Mouse (Mus musculus) T-cell, adult 2 months (primary cell): ENCODE results near the gene Mpv17l2.
A peak's percentile ranks its signal among the peaks of the same experiment; 100 is the strongest.

Experiments used
- DNase-seq: peaks from one replicate; pipeline ENCODE4 v3.0.0; 2022; ENCODE audit warnings: low spot score

The Mpv17l2 gene

DNA sequence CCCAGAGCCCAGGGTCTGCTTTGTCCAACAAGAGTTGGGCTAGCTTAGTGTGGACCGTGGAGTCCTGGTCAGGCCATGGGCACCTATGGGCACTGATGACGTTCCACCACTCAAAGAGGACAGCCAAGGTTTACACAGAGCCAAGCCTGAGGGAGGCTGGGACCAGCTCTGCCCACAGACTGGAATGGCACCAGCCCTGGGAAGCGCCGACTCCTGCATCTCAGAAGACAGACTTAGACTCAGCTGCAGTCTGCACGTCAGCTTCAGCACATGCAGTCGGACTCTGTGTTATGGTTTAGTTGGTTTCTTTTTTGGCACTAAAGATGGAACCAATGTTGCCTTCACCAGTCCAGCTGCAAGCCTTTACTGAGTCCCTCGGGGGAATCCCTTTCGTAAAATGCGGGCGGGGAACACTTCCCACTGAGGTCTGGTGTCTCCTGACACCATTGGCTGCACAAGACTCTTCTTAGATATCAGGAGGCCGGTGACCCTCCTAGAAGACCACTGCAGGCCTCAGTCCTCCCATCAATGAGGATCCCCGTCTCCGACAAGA lies 10.5 kb downstream of the Mpv17l2 start:
- no peak for DNase-seq

DNA sequence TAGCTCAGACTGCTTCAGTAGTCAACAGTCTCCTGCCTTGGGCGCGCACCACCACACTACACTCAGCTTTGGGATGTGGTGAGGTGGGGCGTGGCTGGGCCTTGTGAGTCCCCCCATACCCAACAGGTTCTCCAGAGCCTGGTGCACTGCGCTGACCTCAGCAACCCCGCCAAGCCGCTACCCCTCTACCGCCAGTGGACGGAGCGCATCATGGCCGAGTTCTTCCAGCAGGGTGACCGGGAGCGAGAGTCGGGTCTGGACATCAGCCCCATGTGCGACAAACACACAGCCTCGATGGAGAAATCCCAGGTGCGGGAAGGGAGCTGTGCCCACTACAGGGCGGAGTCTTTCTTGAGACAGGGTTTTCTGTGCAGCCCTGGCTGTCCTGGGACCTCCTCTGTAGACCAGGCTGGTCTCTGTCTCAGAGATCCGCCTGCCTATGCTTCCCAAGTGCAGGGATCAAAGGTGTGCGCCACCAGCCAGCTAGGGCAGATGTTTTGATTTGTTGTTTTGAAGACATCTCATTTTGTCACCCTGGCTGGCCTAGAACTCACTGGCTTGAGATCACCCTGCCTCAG lies 11.6 kb downstream of the Mpv17l2 start:
- DNase-seq: no peak

DNA sequence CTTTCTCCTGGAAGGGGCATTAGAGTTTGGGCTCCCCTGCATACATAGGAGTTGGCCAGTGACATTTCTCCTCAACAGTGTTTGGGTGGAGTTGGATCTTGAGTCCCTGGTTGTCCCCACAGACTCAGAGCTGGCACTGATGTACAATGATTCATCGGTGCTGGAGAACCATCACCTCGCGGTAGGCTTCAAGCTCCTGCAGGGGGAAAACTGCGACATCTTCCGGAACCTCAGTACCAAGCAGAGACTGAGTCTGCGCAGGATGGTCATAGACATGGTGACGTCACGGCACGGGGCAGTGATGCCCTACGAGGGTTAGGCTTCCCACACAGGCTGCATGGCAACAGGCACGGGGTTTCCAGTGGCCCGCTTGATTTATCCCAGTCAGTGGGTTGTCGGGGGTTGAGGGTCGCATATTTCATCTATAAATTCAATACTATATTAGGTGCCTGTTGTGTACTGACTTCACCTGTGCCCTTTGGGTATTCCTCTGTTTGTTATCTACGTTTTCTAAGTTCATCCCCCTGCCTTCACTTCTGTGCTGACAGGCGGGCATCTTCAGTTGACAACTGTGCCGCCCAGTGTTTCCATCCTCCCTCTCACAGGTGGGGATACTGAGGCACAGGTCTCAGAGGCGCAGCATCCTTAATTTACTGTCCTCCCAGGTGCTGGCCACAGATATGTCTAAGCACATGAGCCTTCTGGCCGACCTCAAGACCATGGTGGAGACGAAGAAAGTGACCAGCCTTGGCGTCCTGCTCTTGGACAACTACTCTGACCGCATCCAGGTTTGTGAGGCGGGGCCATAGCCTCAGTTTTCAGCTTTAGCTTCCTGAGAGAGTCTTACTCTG lies 12.3 kb downstream of the Mpv17l2 start:
- DNase-seq: no peak

DNA sequence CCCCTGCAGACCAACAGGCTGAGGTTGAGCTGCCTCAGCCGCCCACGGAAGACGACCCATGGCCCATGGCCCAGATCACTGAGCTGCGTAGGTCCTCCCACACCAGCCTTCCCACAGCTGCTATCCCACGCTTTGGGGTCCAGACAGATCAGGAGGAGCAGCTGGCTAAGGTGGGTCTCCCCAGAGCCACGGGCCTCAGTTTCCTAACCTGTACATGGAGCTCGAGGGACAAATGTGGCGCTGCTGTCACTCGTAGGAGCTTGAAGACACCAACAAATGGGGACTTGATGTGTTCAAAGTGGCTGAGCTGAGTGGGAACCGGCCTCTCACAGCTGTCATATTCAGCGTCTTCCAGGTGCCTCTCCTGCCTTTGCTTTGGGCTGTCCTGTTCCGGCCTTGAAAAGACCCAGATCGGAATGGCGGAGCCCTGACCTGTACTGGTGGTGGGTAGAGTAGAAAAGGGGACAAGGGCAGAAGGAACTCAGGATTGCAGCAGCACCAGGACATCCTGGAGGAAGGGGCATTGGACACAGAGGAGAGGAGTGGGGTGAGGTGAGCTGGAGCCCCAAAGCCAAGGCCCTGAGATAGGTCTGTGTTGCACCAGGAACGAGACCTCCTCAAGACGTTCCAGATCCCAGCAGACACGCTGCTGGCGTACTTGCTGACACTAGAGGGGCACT lies 13.4 kb downstream of the Mpv17l2 start:
- DNase-seq: no peak

DNA sequence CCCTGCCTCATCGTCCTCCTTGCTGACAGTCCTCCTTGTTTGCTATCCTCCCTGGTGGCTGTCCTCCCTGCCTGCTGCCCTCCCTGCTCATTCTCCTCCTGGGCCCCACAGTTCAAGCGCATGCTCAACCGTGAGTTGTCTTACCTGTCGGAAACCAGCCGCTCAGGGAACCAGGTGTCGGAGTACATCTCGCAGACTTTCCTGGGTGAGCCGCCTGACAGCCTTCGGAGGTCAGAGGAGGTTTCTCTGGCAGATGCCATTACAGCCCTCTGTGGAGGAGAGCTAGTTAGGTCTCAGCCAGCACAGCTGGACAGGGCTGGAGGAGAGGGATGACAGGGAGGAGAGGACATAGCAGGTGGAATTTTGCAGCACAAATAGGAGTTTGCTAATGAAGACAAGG lies 14.1 kb downstream of the Mpv17l2 start:
- no peak for DNase-seq

DNA sequence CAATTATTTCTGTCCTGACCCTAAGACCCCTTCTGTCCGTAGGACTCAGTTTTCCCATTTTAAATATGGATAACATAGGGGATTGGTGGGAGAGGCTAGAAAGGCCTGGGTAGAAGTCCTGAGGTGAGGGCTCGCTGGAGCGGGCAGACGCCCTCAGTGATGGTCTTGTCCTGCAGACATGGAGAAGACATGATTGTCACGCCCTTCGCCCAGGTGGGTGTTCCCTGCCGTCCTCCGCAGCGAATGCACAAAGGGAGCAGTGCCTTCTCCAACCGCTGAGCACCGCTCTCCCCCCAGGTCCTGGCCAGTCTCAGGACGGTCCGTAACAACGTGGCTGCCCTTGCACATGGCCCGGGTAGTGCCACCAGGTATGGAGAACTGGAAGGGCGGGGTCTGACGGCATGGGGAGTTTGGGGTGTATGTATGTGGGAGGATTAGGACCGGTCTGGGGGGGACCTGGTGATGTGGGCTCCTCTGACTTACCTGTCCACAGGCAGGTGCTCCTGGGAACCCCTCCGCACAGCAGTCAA lies 15.0 kb downstream of the Mpv17l2 start:
- no peak for DNase-seq

DNA sequence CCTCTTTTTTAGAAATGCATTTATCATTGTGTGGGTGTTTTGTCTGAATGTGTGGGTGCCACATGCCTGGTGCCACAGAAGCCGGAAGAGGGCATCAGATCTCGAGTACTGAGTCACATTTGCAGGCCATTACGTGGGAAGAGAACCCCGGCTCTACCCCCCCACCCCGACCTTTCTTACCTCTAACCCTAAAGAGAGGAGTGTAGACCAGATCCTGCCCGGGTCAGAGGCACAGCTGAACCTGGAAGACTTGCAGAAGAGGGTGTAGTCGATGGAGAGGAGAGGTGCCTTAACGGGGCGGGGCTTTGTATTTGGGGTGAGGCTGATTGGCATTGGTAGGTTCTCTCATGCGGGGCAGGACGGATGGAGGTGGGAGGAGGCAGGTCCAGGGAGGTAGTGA lies 15.9 kb downstream of the Mpv17l2 start:
- DNase-seq: peak; percentile 25

DNA sequence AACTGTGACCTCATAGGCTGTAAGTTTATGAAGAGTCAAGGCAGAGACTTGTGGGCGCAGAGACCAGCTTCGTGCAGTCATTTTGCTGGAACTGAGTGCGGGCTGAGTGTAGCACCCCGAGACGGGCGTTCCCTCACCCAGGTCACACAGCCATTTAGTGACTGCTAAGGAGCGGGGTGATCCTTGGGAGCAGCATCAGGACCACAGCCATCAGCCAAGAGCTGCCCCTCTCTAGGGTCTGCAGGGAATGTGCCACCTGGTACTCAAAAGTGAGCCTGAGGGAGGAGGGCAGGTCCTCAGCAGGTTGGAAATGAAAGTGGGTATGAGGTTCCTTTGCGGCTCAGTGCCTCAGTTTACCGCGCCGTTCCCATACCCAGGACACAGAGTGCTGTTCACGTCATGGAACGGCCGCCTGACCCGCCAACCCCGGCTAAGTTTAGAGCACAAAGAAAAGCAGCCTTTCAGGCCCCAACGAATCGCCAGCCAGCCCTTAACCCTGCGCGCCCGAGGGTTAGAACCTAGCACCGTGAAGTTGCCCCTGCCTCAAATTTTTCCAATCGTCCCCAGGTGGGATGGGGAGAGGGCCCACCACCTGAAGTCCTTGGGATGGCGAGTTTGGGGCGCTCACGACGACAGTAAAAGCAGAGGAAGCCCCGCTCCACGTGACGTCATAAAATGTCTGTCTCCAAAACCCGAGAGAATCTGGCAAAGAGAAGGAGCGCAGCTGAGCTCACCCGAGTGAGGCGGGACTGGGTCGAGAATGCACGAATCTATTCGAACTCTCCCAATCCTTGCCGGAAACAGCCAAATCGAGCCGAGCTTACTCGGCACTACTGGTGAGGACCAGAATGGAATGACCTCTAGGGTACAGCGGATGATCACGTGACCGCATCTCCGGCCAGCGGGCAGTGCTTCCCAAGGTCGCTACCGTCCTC lies 16.8 kb downstream of the Mpv17l2 start:
- peak; percentile 61 for DNase-seq

DNA sequence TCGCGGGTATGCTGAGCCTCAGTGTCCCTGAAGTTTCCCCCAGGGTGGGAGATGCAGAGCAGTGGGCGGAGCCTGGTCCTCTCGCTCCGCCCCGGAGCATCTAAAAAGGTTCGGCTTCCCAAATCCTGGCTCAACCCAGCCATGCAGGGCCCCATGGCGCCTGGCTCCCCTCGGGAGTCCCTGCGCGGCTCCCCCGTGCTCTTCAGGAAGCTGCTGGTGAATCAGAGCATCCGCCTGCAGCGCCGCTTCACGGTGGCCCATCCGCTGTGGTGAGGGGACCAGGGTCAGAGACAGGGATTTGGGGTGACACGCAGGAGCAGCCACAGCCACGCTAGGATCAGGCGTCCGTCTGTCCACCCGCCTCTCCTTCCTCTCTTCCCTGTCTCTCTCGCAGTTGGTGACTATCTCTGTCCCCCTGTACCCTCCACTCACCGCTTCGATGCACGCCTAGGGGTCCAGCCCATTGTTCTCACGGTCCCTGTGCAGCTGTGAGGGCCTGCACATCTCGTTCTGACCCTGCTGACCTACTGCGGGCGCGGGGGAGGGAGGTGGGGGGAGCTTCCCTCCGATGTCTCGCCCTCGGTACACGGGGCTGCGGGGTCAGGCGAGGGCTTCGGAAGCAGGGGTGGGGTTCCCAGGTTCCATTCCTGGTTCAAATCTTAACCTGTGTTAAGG lies 17.6 kb downstream of the Mpv17l2 start:
- DNase-seq: no peak

DNA sequence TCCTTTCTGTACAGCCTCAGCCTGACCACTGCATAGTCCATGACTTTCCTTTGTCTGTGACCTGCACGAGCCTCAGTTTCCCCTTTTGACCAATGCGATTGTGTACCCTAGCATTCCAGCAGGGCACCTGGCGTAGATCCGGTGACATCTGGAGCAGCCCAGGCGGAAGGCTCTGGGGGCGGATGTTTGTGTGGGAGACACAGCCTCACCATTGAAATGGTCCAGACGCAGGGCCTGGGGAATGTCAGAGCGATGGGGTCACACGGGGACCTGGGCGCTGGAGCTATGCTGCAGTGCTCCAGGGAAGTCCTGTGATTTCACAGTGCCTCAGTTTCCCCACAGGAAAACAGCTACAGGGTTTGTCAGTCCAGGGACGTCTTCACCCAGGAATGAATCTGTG lies 18.6 kb downstream of the Mpv17l2 start:
- no peak for DNase-seq

DNA sequence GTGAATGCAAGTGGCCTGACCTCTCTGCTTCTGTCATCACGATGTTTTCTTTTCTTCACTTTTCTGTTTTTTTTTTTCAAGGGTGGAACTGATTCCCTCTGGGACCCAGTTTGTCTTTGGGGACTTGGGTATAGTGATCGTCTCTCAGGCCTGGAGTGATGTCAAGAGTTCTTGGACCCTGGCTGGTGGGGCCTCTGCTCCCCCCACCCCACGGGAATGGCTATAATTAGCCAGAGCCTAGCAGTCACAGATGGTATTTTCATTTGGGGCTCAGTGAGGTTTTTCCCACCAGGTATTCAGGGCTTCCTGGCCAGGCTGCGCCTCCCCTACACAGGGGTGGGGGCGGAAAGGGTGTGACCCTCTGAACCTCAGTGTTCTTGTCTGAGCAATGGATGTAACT lies 19.1 kb downstream of the Mpv17l2 start:
- DNase-seq: no peak

DNA sequence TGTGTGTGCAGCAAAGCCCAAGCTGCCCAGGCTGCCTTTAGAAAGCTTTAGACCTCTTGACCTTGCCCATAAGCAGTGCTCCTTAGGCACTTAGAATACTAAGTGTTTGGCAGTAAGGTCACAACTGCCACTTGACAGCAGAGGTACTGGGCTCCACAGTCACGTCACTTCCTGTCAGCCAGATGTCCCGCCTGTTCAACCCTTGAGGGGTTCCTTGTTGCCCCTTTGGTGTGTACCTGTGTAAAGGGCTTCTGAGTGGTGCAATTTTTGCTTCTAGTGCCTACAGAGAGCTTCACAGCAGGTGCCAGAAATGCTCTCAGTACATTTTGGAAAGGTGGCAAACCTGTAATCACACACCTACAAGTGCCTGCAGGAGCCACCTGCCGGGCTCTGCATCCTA lies 22.5 kb downstream of the Mpv17l2 start:
- DNase-seq: no peak

DNA sequence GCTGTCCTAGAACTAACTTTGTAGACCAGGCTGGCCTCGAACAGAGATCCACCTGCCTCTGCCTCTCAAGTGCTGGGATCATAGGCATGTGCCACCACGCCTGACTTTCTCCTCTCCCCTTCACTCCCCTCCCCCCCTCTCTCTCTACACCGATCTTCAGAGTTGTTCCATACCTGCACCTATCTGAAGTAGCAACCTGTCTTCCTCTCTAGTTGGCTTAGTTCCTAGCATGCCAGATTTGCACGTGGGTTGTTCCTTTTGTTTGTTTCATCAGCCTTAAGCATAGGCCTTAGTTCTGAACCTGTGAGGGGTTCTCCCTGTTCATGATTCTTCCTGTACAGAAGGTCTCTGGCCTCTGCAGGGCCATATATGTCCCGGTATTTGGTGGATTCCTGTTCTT lies 23.0 kb downstream of the Mpv17l2 start:
- no peak for DNase-seq

DNA sequence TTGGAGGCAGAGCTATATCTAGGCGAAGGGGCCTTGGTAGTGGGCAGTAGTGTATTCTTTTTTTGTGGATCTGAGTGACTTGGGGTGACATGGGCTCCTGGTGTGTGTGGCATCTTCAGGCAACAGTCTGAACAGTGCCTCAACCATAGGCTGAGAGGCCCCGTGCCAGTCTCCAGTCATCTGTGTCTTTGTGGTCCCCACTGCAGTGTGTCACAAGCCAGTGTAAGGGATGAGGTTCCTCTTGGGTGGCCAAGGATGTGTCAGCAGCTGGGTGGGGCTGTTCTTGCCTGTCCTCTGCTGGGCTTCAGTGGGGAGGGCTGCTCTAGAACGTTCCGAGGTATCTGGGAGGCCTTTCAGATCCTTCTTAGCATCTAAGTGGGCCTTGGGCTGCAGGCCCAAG lies 29.8 kb downstream of the Mpv17l2 start:
- DNase-seq: no peak

DNA sequence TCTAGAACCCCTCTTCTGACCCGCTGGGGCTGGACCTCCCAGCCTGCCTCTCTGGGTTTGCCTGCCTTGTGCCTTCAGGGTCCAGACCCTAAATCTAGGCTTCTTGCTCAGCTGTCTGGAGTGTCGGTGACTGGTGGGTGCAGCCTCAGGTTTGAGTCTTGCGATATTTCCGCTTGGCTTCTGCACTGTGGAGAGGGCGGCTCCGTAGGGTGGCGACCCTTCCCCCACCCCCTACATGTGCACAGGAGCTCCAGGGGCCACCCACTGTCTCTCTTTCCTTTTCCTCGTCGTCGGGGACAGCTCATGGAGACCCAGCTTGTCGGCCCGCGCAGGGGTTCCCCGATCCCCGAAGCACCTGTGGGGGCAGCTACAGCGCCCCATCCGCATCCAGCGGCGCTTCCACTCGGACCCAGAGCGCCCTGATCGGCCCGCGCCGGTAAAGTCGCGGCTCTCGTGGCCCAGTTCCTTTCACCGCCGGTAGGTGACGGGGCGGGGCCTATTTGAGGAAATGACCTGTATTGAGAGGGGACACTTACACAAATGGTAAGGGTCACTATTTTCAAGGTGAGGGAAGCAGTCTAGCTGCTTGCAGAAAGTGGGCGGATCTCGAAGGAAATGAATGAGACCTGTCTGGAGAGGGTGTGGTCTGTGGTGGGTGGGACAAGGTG lies 30.8 kb downstream of the Mpv17l2 start:
- peak; percentile 30 for DNase-seq

DNA sequence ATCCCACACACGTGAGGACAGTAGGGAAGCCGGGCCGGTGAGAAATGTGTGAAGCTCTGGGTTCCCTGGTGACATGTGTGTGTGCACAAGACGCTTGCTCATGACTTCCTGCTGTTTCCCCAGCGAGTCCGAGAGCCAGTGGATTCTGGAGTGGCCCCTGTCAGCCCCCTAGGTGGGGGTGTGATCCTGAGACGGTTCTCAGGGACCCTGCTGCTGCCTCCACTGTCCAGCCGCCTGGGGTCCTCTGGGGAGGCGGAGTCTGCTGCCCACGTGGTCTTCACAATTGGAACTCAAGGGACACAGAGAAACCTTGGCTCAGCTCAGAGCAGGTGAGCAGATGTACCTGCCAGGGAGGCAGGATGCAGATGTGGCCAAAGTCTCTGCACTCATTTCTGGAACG lies 34.0 kb downstream of the Mpv17l2 start:
- DNase-seq: no peak

DNA sequence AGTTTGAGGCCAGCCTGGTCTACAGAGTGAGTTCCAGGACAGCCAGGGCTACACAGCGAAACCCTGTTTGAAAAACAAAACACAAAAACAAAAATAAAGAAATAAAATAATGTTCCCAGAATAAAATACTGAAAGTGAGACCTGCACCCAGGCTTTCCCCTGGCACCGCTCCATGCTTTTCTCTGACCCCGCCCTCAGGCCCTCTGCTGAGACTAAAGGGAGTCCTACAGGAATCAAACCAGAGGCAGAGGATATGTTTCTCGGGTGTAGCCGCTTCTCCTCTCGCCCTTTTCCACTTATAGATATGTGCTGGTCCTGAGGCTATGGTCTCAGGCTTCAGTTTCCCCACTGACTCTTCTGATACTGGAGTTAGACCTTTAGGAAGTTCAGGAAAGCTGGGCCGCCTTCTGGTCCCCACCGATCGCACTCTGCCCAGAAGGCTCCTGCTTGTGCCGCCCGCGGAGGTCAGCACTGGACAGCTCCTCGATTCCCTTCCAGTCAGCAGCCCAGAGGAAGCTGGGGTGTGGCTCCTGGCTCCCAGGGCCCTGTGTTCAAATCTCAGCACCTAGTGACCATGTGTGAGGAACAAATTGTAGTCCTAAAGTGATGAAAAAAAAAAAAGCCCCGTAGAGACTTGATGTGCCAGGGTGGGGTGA lies 34.8 kb downstream of the Mpv17l2 start:
- no peak for DNase-seq

DNA sequence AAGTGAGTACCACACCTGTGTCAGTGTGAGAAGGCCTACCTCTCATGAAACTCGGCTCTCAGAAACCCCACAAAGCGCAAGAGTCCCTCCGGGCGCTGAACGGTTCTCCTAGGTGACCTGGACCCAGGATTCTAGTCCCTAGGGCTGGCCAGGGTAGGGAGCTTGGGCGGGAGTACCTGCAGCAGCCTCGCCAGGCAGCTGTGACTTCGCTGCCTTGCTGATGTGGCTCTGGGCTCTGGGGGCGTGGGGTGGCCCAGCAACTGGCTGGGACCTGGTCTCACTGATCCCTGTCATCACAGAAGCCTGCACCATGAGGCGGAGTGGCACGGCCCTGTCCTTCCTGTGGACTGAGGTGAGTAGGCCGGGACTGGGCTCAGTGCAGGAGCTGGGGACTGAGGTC lies 36.5 kb downstream of the Mpv17l2 start:
- DNase-seq: no peak

DNA sequence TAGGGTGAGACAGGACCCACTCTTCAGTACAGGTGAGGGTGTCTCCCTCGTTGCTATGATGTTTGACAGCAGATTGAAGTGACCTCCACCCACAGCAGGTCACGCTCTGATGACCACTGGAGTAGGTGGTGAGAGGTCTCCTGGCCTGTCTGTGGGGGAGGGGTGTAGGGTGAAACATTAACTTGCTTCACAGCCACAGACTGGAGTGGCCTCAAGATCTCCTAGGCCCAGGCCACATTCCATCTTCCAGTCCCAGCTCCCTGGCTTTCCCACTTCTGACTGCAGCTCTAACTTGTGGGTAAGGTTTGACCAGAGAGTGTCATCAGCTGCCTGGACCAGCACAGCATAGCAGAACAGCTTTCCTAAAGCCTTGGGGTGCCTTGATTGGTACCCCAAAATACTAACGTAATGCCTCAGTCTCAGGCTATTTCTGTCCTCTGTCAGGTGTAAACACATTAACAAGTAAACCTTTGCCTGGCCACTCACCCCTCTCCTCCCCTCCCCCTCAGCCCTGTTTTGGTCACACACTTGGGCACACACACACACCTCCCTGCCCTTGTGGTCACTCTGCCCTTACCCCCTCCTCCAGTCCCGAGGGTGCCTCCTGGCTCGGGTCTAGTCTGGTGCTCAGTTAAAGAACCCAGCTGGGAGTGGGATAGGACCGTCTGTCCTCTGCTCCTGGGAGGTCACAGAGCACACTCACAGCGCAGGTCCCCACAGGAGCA lies 37.1 kb downstream of the Mpv17l2 start, which contains the start of gene Pde4c:
Gene Pde4c (plus strand): TSS at position 235 of the 725 bp plus-strand sequence.
- DNase-seq: no peak
